Mouse (Mus musculus): ENCODE measurements around the gene Serpinh1. TPM values are rescaled to one million over a fixed set of nuclear protein-coding genes. Genes with fewer than 3 reads are reported as not detected.
"Not testable (repeated sequence)": the region's sequence is repeated elsewhere in the genome, so short reads cannot be mapped to it uniquely, and the experiment has no call there.

Gene Serpinh1
- total RNA-seq, 2 experiments from 2014 or later = 557 to 601 TPM

DNA sequence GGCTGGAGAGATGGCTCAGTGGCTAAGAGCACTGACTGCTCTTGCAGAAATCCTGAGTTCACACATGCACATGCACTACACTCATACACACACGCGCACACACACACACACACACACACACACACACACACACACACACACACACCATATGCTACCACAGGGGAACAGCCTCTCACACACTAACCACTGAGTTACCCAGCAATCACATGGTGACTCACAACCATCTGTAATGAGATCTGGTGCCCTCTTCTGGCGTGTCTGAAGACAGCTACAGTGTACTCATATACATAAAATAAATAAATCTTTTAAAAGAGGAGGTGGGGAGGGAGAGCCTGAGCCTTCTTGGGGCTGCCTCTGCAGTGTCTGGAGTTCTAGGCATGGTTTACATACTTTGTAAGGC lies 21.3 kb upstream of the Serpinh1 start:
- DNase-seq = not testable (repeated sequence)

DNA sequence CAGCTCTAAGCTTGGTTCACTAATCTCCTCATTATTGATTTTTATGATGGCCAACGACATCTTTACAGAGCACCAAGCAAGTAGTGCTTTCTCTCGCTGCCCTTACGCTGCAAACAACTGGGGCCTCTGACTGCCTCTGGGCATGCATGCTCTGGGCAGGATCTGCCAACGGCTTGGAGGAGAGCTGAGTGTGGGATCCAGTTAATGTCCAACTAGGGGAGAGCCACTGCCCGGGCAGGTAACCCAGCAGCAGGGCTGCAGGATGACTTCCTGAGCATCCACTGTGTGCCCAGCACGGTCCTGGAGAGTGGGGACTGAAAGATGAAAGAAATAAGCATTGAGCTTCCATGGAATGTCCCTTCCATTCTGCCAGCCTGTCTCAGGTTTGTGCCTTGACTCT lies 13.7 kb upstream of the Serpinh1 start:
- no peak for DNase-seq

GRCm38 (mm10) chr7:99365069-99365468 lies 12.0 kb upstream of the Serpinh1 start:
- peak; percentile 81 for DNase-seq

- DNase-seq = no peak
Measured at GRCm38 (mm10) chr7:99362137-99362536, 9.1 kb upstream of the Serpinh1 start.

GRCm38 (mm10) chr7:99360803-99361414 lies 7.9 kb upstream of the Serpinh1 start:
- DNase-seq = no peak

DNA sequence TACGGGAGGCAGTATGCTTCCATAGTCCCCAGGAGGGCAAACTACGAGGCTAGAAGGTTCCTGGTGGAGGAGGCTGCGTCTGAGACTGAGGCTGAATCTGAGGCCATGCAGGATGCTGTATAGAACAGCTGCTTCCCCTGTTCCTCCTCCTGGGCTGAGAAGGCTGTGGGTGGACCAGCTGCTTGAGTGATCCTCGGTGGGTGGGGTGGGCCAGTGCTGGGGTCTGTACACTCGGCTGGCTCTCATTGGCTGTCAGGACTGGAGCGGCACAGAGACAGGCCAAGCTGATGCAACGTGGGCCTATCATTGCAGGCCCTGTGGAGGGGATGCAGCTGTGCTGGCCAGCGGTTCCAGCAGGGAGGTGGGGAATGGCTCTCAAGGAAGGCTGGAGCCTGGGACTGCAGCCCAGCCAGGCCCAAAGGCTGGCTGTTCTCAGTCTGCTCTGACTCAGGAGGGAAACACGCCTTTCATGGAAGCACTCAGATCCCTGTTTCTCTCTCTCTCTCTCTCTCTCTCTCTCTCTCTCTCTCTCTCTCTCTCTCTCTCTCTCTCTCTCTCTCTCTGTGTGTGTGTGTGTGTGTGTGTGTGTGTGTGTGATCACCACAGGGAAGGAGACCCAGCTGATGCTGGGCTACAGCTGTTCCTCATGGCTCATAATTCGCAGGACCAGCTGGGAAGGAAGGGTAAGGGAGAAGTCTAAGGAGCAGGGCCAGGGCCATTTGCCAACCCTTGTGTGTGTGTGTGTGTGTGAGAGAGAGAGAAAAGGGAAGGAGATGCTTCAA lies 7.2 kb upstream of the Serpinh1 start:
- peak; percentile 90 for DNase-seq

- DNase-seq = no peak
Measured at GRCm38 (mm10) chr7:99358371-99358770, 5.3 kb upstream of the Serpinh1 start.

DNA sequence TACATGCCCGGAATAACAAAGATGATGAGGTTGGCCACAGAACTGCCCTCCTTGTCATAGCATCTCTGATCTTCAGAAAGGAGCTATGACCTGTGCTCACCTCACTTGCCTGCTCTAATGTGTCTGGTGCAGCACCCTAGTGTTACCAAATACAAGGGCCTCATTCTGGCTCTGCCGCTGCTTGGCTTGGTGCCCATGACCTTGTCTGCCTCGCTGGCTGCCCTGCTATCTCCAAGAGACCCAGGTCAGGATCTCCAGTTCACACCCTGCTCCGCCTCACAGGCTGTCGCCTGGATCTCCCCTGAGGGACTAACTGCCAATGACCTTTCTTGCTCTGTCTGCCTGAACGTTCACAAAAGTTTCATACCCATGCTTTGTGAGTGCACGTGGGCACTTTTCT lies 4.2 kb upstream of the Serpinh1 start:
- peak; percentile 77 for DNase-seq

DNA sequence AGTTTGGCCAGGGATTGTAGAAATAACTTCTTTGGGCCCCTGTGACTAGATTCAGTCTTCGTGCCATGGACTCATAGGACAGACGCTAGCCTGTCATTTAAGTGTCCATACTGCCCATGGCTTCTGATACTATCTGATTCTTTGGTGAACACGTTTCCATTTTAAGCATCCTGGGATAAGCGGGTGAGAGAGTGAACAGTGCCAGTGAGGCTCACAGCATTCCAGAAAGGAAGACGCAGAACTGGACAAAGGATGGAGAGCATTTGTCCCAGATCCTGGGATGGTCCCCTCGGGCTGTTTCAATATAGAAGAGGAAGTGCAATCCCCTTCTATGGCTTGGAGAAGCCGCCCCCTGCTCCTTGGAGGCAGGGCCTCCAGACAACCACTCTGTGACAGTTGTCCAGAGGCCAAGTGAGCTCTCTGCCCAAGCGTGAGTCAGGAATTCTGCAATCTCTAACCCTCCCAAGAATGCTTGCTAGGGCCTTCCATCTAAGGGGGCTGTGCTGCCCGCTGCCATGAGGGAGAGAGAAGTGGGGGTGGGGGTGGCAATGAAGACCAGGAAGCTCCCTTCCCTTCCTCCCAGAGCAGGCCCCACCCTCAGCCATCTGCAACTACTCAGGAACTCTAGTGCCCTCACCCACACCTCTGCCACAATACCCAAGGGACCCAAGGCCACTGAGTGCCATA lies 3.3 kb upstream of the Serpinh1 start:
- peak; percentile 84 for DNase-seq

- DNase-seq = peak; percentile 90
Measured at GRCm38 (mm10) chr7:99355731-99356131, 2.7 kb upstream of the Serpinh1 start.

GRCm38 (mm10) chr7:99351802-99352517 lies 1.1 kb downstream of the Serpinh1 start:
- peak; percentile 56 for DNase-seq

- DNase-seq = peak; percentile 70
Measured at GRCm38 (mm10) chr7:99351104-99351801, 1.8 kb downstream of the Serpinh1 start.

DNA sequence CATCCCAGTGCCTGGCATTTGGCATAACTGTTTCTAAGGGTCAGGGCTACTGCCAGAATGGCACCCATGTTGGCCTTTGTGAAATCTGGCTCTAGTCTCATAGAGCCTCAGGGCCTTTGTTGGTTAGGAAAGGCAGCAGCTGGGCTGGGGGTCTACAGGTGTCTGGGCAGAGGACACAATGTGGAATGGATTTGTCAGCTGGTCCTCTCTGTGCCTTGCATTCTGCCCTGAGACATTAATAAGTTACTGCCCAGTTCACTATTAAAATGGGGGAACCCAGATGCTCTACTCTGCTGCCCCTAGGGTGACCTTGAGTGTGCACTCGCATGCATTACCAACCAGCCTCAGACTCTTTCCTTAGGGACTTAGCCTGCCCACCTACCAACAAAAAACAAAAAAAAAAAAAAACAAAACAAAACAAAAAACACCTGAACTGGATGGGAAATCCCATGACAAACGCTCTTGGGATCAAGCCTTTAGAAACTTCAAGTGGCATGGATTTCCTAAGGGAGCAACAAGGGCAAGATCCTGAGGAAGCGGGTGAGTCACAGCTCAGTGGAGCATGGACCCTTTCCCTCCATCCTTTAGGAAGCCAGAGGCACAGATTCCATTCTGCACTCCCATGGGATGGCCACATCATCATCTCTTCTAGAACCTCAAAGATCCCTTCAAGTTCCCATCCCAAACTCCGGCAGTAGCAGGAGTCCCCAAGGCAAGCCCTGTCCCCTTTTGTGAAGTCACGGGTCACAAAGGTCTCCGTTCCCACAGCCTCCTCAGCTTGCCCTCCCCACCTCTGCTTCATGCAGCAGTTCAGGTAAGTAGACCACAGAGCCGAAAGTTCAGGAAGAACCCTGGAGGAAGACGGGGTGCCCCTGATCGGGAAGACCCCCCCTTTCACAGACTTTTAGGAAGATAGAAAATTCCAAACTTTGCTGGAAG lies 3.0 kb downstream of the Serpinh1 start:
- DNase-seq = no peak

DNA sequence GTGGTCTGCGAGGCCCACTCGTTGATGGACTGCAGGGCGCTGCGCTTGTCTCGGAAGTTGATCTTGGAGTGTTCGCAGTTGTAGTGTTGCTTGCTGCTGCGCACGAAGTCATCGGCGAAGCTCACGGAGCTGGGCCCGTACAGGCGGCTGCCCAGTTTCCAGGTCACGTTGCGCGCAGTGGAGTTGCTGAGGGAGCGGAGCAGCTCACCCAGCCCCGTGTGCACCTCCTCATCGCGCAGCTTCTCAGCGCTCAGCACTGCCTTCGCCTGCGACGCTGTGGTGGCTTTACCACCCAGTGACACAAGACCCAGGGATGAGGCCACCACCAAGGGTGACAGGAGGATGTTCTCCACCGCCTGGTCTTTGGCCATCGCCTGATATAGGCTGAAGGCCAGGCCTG lies 4.2 kb downstream of the Serpinh1 start:
- DNase-seq = no peak

GRCm38 (mm10) chr7:99347268-99347667 lies 5.8 kb downstream of the Serpinh1 start:
- no peak for DNase-seq

DNA sequence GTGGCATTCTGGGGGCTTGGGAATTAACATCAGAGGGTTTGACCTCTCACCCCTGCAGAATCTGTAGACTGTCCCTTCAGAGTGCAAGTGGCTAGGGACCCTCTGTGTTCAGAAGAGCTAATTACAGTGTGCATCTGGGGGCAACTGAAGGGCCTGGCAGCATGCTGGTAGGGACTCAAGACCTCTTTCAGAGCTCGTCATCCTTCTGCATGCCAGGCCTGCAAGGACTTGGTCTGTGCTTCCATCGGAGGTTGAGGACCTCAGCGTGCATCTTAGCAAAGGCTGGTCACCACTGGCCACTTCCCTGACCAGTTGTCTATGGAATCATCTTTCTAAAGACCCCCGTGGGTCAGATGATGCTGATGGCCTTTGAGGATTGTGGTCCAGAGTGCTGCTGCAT lies 9.5 kb downstream of the Serpinh1 start:
- DNase-seq = no peak

DNA sequence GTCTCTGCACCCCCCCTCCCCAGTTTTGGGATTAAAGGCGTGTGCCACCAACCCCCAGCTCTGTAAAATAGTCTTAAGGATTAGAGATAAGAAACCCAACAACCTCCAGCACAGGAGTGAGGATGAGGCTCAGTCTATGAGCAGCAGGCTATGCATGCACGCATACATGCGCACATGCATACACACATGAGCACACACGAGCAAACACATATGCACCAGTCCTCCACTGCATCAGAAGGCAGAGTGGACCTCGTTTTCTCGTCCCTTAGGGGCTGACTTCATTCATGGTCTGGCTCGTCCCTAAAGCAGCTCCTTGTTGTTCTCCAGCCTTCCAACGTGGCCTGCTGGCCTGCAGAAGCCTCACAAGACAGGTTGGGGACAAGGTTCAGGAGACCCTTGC lies 12.3 kb downstream of the Serpinh1 start:
- no peak for DNase-seq

- peak; percentile 94 for DNase-seq
Measured at GRCm38 (mm10) chr7:99332774-99333480, 20.1 kb downstream of the Serpinh1 start.

GRCm38 (mm10) chr7:99330012-99330411 lies 23.0 kb downstream of the Serpinh1 start:
- no peak for DNase-seq

DNA sequence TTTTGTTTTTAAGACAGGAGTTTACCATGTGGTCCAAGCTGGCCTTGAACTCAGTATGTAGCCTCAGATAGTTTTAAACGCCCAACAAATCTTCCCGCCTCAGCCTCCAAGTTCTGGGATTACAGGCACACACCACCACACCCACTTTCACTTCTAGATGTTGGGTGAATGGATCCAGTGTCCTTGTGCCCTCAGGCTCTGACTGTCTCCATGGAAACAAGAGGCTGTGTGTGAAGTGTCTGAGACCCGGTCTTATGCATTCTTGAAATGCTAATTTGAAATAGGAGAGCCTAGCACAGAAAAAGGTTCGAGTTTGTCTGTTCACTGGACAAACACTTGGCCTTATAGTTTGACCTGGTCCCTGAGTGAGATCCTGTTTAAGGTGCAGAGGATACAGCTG lies 24.2 kb downstream of the Serpinh1 start:
- DNase-seq = no peak

Data from heart, postnatal 4 days (tissue).